10 mouse cellular contexts compared by ENCODE assay signal in the genomic region with DNA sequence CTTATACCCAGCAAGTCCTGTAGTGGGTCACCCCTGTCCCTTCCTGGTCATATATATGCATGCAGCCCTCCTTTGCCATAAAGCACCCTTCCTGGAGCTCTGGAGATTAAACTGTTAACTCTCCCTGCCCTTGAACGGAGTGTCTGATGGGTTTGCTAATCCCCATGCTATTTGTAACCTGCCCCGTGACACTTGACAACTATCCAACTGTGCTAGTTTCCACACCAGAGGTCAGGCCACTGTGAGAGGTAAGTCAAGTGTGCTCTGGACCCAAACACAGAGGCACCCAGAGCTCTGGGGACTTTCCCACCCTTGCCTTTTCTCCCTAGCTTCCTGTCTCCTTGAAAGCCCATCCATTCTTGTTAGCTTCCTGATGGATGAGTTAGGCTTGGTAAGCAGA. TPM values are rescaled to one million over a fixed set of nuclear protein-coding genes. Genes with fewer than 3 reads are reported as not detected.
A peak's percentile ranks its signal among the peaks of the same experiment; 100 is the strongest.
DNase-seq lines count a peak whose midpoint lies in the region; ATAC-seq and TF ChIP-seq lines count a peak whose summit lies in the region.
"Had no signal": no experiment of that assay in that cellular context is flagged by ENCODE, and none has a peak within 500 bp of the region (broad histone marks: within the 10 kb centered on the region; RNA-seq: fewer than 3 reads in every experiment).

No protein-coding gene starts in this region.

- 0 out of 2 replicates have a peak overlapping the region, but pooled peaks have one; percentile 12 for H3K27ac ChIP-seq in heart, embryonic 15.5 days
- H3K27ac ChIP-seq in small intestine, adult 2 months (ENCODE audit: insufficient read depth, low read depth, low read length): peak overlapping the region; percentile 97
- H3K27ac ChIP-seq in thymus, adult 2 months (ENCODE audit: control insufficient read depth, insufficient read depth, low read length): no peak overlapping the region
- no peak overlapping the region for H3K27ac ChIP-seq in midbrain, embryonic 11.5 days (ENCODE audit: low read depth, low read length)

- H3K9ac ChIP-seq in heart, embryonic 15.5 days: 0 out of 2 replicates have a peak overlapping the region, but pooled peaks have one; percentile 56
- H3K9ac ChIP-seq in midbrain, embryonic 11.5 days (ENCODE audit: low read length): no peak overlapping the region

- H3K4me3 ChIP-seq in heart, embryonic 15.5 days: peak overlapping the region; percentile 51
- peak overlapping the region; percentile 92; the same call in 1 of the 2 replicates for H3K4me3 ChIP-seq in small intestine, adult 2 months (ENCODE audit: low read depth, low read length)
- no peak overlapping the region for H3K4me3 ChIP-seq in thymus, adult 2 months (ENCODE audit: control insufficient read depth, insufficient read depth, low read length)
- no peak overlapping the region for H3K4me3 ChIP-seq in midbrain, embryonic 11.5 days (ENCODE audit: low read depth, low read length)

- peaks cover 29% of the 10 kb centered on the region for H3K4me1 ChIP-seq in heart, embryonic 15.5 days (replicated peaks)
- peaks cover 42% of the 10 kb centered on the region for H3K4me1 ChIP-seq in small intestine, adult 2 months (ENCODE audit: control insufficient read depth, insufficient read depth, insufficient read length, low read length)
- H3K4me1 ChIP-seq in thymus, adult 2 months (replicated peaks; ENCODE audit: control insufficient read depth, insufficient read depth, low read length): no peaks in the 10 kb centered on the region
- H3K4me1 ChIP-seq in midbrain, embryonic 11.5 days (ENCODE audit: control insufficient read depth, insufficient read depth, low read length): peaks cover 4% of the 10 kb centered on the region; the same call in 1 of the 2 replicates

- H3K27me3 ChIP-seq in heart, embryonic 15.5 days: peaks cover 15% of the 10 kb centered on the region
- no peaks in the 10 kb centered on the region for H3K27me3 ChIP-seq in small intestine, adult 2 months (ENCODE audit: control insufficient read depth, insufficient read depth, low read length)
- no peaks in the 10 kb centered on the region; the same call in 1 of the 2 replicates for H3K27me3 ChIP-seq in thymus, adult 2 months (ENCODE audit: control insufficient read depth, insufficient read depth, low read length)
- peaks cover 19% of the 10 kb centered on the region for H3K27me3 ChIP-seq in midbrain, embryonic 11.5 days (ENCODE audit: control insufficient read depth, insufficient read depth, low read length)

- H3K9me3 ChIP-seq in heart, embryonic 15.5 days (replicated peaks): no peaks in the 10 kb centered on the region
- no peaks in the 10 kb centered on the region for H3K9me3 ChIP-seq in midbrain, embryonic 11.5 days (ENCODE audit: control insufficient read depth, low read length)

- WGBS in heart, embryonic 15.5 days: 25% methylated on average over 2 of the region's 2 CpGs
- 11% methylated on average over 2 of the region's 2 CpGs for WGBS in small intestine, adult 2 months
- WGBS in thymus, adult 2 months: 95% methylated on average over 2 of the region's 2 CpGs
- WGBS in midbrain, embryonic 11.5 days: 25% methylated on average over 2 of the region's 2 CpGs

- intact Hi-C loops in heart, postnatal 25 days (cut with DNase I): no loop called here
- intact Hi-C loops in left cerebral cortex, postnatal 36 days (cut with DNase I): no loop called here

- TF ChIP-seq CTCF in small intestine, adult 2 months (IDR thresholded peaks at IDR 0.05; ENCODE audit: extremely low read depth, insufficient read length, insufficient replicate concordance, low read depth, low read length): no peak
- TF ChIP-seq CTCF in thymus, adult 2 months (IDR thresholded peaks at IDR 0.05; ENCODE audit: borderline replicate concordance, control insufficient read depth, extremely low read depth, insufficient read depth, low read length, poor library complexity): no peak

- peak overlapping the region; percentile 84 for H3K4me2 ChIP-seq in heart, embryonic 15.5 days
- H3K4me2 ChIP-seq in midbrain, embryonic 11.5 days: no peak overlapping the region

- DNase-seq in heart, adult 11 months: peak; percentile 96
- DNase-seq in heart, postnatal 25 days (ENCODE audit: low spot score): no peak
- peak; percentile 83 for DNase-seq in kidney, postnatal 14 days
- no peak for DNase-seq in left cerebral cortex, postnatal 36 days (ENCODE audit: low spot score in 2 of 2)
- no peak for DNase-seq in thymus, adult 2 months
- DNase-seq in midbrain, embryonic 11.5 days (ENCODE audit: low spot score, missing footprints): no peak

- no peak for TF ChIP-seq POLR2A in small intestine, adult 2 months (IDR thresholded peaks at IDR 0.05; ENCODE audit: low read depth, low read length)
- no peak for TF ChIP-seq POLR2A in thymus, adult 2 months (IDR thresholded peaks at IDR 0.05; ENCODE audit: control insufficient read depth, extremely low read depth, insufficient read depth, low read length, poor library complexity)

- H3K36me3 ChIP-seq in heart, embryonic 15.5 days: no peaks in the 10 kb centered on the region
- H3K36me3 ChIP-seq in small intestine, adult 2 months (ENCODE audit: control insufficient read depth, insufficient read depth, low read length): no peaks in the 10 kb centered on the region
- no peaks in the 10 kb centered on the region for H3K36me3 ChIP-seq in thymus, adult 2 months (ENCODE audit: control insufficient read depth, insufficient read depth, low read length)
- no peaks in the 10 kb centered on the region for H3K36me3 ChIP-seq in midbrain, embryonic 11.5 days (ENCODE audit: control insufficient read depth, insufficient read depth, low read length)

- ATAC-seq in heart, embryonic 15.5 days (replicated peaks; ENCODE audit: insufficient number of reproducible peaks, insufficient read depth, low FRiP score, low read depth): no peak
- no peak for ATAC-seq in midbrain, embryonic 11.5 days (ENCODE audit: low FRiP score)

RNA-seq across cellular contexts. Expression of gene Tmem171, which starts 0.9 kb away (rescaled TPM):
- 10 to 100 TPM in 1 of 2 experiments, 1 to 10 TPM in 1; 3.2 to 10.6 TPM for total RNA-seq in heart, postnatal 25 days (2021)
- polyA plus RNA-seq in heart, embryonic 15.5 days (2015; fragmentation: Nextera tagmentation; extraction: Ambion mirVana): 1.6 TPM in 2 replicates
- 11.5 and 20.5 TPM in 2 replicates for polyA plus RNA-seq in small intestine, adult 2 months (2012; rRNA removed)
- total RNA-seq in left cerebral cortex, postnatal 36 days (2021): not detected
- 0.14 and 0.80 TPM in 2 replicates for polyA plus RNA-seq in thymus, adult 2 months (2012; rRNA removed)
- not detected in 2 replicates for polyA plus RNA-seq in midbrain, embryonic 11.5 days (2014; fragmentation: Nextera tagmentation; extraction: Ambion mirVana)
- polyA plus RNA-seq: erythroblast, embryonic 14.5 days had no signal

RNA-seq across cellular contexts. Expression of gene Tmem174, which starts 58.3 kb away (rescaled TPM):
- not detected for total RNA-seq in heart, postnatal 25 days (2021)
- not detected in 2 replicates for polyA plus RNA-seq in heart, embryonic 15.5 days (2015; fragmentation: Nextera tagmentation; extraction: Ambion mirVana)
- polyA plus RNA-seq in small intestine, adult 2 months (2012; rRNA removed): 0.08 TPM in 1 of 2 replicates, not detected in the other
- total RNA-seq in left cerebral cortex, postnatal 36 days (2021): not detected
- polyA plus RNA-seq in thymus, adult 2 months (2012; rRNA removed): 0.13 TPM in 1 of 2 replicates, not detected in the other
- not detected in 2 replicates for polyA plus RNA-seq in midbrain, embryonic 11.5 days (2014; fragmentation: Nextera tagmentation; extraction: Ambion mirVana)
- polyA plus RNA-seq: erythroblast, embryonic 14.5 days; thymus, postnatal 0 days had no signal

Comparison
In these comparisons a context has a peak if more than half of its experiments do, and no peak if none do; other contexts are left out.
1. DNase-seq: peak in heart, adult 11 months (single experiment) and kidney, postnatal 14 days (single experiment); none in heart, postnatal 25 days (single experiment), left cerebral cortex, postnatal 36 days (0 of 2), thymus, adult 2 months (single experiment) and midbrain, embryonic 11.5 days (single experiment).
2. H3K27ac ChIP-seq: peak in heart, embryonic 15.5 days (single experiment) and small intestine, adult 2 months (single experiment); none in thymus, adult 2 months (single experiment) and midbrain, embryonic 11.5 days (single experiment).
3. H3K4me3 ChIP-seq: peak in heart, embryonic 15.5 days (single experiment) and small intestine, adult 2 months (single experiment); none in thymus, adult 2 months (single experiment) and midbrain, embryonic 11.5 days (single experiment).